Mouse (Mus musculus) naive thymus-derived CD4-positive, alpha-beta T cell, adult 5 months (primary cell): Measurements from ENCODE around the gene Col1a2. TPM values are rescaled to one million over a fixed set of nuclear protein-coding genes. Genes with fewer than 3 reads are reported as not detected.

ENCODE experiments used
- polyA plus RNA-seq: library from polyadenylated mRNA; unstranded; fragments of 100-300 nt; shearing (Covaris generic); gene quantifications from one replicate; pipeline ENCODE4 v1.2.1, GENCODE M21; 2017

Gene Col1a2
- not detected for polyA plus RNA-seq

DNA sequence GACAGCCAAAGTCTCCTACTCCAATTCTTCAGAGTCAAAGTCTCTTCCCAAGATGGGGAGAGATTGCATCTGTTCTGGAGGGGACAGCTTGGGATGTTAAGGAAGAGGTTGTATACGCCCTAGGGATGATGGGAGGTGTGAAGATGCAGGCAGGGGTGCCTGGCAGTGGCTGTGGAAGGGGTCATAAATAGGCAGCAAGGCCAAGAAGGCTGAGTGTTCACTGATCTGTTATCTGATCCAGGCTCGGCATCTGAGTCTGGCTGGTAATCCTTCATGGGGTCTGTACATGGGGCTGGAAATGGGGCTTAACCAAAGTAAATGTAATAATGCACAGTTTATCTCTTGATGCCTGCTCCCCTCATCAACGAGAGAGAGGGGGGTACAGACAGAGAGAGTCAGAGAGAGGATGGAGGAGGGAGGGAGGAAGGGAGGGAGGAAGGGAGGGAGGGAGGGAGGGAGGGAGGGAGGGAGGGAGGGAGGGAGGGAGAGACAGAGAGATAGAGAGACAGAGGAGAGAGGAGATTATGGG, at the start of gene Col1a2:
Col1a2 (plus strand) TSS at position 212 of the 529 bp plus-strand sequence.

Other genes with a start within 250 kb of the Col1a2 start
- 22.6 TPM for gene Casd1, start 96.0 kb downstream of the Col1a2 start, polyA plus RNA-seq
- gene Sgce, start 242.4 kb downstream of the Col1a2 start, polyA plus RNA-seq, result 0.32 TPM
- gene Peg10, start 242.5 kb downstream of the Col1a2 start, polyA plus RNA-seq, result not detected